Mouse (Mus musculus): ENCODE data around the gene Sept4. TPM values are rescaled to one million over a fixed set of nuclear protein-coding genes. Genes with fewer than 3 reads are reported as not detected.

Sept4 gene
- polyA plus RNA-seq, 1 experiment = 0.09 TPM

DNA sequence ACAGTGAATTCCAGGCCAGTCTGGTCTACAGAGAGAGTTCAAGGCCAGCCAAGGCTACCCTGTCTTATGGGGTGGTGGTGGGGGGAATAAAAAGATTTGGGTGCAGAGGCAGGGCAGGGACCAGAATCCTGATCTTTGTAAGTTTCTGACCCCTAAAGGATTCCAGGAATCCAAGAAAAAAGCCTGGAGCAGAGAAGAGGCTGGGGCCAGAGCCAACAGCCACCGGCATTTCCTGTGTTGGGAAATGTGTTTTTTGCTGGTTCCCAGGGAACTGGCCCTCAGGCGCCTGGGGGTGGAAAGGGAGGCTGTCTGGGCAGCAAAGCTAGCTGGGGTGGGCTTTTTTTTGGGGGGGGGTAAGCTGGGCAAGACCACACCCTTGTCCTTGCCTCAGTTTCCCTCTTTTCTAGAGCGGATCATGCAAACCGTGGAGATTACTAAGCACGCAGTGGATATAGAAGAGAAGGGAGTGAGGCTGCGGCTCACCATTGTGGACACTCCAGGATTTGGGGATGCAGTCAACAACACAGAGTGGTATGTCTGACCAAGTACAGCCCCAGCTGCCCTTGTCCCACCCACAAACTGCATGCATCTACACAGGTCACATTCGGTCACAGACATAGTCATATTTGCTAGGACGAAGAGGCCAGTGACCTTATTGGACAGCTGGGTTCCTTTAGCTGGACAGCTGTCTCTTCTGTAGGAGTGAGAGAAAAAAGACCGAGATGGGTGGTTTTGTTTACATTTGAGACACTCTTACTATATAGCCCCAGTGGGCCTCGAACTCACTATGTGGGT, 16.2 kb downstream of the Sept4 start:
- TF ChIP-seq GATA1 (IDR thresholded peaks at IDR 0.05; ENCODE audit: low read length) (no peak), TAL1 (IDR thresholded peaks at IDR 0.05; ENCODE audit: low read length) (no peak)
- H3K27me3 ChIP-seq (ENCODE audit: control insufficient read depth) = no peaks in the 10 kb centered on the region
- no peaks in the 10 kb centered on the region; the same call in 1 of the 2 replicates for H3K36me3 ChIP-seq (ENCODE audit: control insufficient read depth)
- H3K4me1 ChIP-seq (ENCODE audit: control insufficient read depth) = peaks cover 14% of the 10 kb centered on the region
- no peak overlapping the region for H3K4me3 ChIP-seq (replicated peaks)
- no peaks in the 10 kb centered on the region for H3K9me3 ChIP-seq (ENCODE audit: control insufficient read depth, low read length)

DNA sequence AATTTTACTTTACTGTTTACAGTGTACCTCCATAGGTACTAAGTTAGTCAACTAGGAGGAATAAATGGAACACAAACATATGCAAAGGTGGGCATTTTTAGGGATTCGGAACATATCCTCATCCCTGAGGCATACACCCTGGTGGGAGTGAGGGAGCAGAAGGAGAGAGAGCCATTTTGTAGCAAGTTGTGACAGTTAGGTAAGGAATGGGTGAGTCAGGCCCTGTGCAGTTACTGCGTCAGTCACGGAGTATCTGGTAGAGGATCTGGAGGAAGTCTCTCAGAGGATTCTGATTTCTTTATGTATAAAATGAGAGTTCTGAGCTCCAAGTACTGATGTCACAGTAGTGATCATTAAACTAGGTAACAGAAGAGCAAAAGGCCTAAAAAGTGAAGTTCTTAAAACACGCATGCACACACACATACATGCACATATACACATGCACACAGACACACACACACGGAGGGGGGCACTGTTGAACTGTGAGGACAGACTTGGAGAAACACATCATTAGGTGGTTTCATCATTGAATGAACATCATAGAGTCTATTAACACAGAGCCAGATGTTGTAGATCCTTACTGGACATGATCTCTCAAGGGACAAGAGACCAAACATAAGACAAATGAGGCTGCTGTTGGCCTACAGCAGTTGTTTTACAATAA, 18.6 kb downstream of the Sept4 start:
- Histone ChIP-seq H3K4me3 (replicated peaks) (no peak overlapping the region), H3K27me3 (ENCODE audit: control insufficient read depth) (no peaks in the 10 kb centered on the region), H3K4me1 (ENCODE audit: control insufficient read depth) (peaks cover 26% of the 10 kb centered on the region), H3K36me3 (ENCODE audit: control insufficient read depth) (no peaks in the 10 kb centered on the region; the same call in 1 of the 2 replicates), H3K9me3 (ENCODE audit: control insufficient read depth, low read length) (no peaks in the 10 kb centered on the region)
- TF ChIP-seq TAL1 (IDR thresholded peaks at IDR 0.05; ENCODE audit: low read length) = no peak
- no peak for TF ChIP-seq GATA1 (IDR thresholded peaks at IDR 0.05; ENCODE audit: low read length)

DNA sequence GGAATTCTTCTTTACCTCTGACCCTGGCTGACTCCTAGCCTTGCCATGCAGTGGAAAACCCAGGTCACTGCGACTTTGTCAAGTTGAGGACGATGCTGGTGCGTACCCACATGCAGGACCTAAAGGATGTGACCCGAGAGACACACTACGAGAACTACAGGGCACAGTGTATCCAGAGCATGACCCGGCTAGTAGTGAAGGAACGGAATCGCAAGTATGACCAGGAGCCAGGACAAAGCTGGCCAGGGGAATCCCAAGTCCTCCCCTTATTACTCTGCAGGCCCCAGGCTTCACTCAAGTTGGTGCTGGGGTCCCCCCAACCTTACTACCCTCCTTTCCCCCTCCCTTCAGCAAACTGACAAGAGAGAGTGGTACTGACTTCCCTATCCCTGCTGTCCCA, 20.9 kb downstream of the Sept4 start:
- Histone ChIP-seq H3K4me1 (ENCODE audit: control insufficient read depth) (peaks cover 48% of the 10 kb centered on the region), H3K4me3 (replicated peaks) (peak overlapping the region; percentile 6), H3K9me3 (ENCODE audit: control insufficient read depth, low read length) (no peaks in the 10 kb centered on the region), H3K36me3 (ENCODE audit: control insufficient read depth) (peaks cover 14% of the 10 kb centered on the region), H3K27me3 (ENCODE audit: control insufficient read depth) (no peaks in the 10 kb centered on the region)
- no peak for TF ChIP-seq GATA1 (IDR thresholded peaks at IDR 0.05; ENCODE audit: low read length)
- no peak for TF ChIP-seq TAL1 (IDR thresholded peaks at IDR 0.05; ENCODE audit: low read length)

DNA sequence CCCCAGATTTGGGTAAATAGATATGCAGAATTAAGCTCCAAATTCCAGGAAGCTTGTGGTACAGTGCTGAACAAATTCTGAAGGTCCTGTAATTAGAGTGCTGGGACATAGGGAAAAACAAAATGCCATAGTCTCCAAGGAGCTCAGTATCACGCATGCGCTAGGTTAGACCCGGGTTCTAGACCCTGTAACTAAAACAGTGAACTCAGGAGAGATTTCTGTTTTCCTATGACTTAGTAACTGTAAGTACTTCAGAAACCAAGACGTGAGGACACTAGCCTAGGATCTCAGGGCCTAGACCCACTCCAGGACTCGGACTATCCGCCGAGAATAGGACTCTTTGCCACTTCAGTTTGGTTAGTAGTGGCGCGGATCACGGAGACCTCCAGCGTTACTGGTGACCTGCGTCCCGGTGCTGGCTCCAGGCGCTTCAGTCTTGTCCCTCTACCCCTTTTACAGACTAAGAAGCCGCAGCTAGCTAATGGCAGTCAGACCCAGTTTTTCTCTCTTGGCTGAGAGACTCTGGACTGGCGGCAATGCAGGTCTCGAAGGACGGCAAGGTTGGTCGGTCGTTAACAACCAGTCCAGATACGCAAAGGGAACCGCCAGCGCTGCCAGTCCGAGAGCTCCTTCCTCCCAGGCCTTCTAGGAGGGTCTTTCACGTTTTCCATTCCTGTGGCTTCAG, 22.3 kb downstream of the Sept4 start:
- TF ChIP-seq GATA1 (IDR thresholded peaks at IDR 0.05; ENCODE audit: low read length) (no peak), TAL1 (IDR thresholded peaks at IDR 0.05; ENCODE audit: low read length) (no peak)
- H3K4me3 ChIP-seq (replicated peaks) = peak overlapping the region; percentile 89
- peaks cover 62% of the 10 kb centered on the region for H3K4me1 ChIP-seq (ENCODE audit: control insufficient read depth)
- H3K36me3 ChIP-seq (ENCODE audit: control insufficient read depth) = peaks cover 21% of the 10 kb centered on the region
- H3K9me3 ChIP-seq (ENCODE audit: control insufficient read depth, low read length) = no peaks in the 10 kb centered on the region
- no peaks in the 10 kb centered on the region for H3K27me3 ChIP-seq (ENCODE audit: control insufficient read depth)

GRCm38 (mm10) chr11:87591526-87592353, 23.0 kb downstream of the Sept4 start, which contains the start of gene Mtmr4:
Gene Mtmr4, plus strand, starts transcription at chr11:87592162.
- Histone ChIP-seq H3K4me1 (ENCODE audit: control insufficient read depth) (peaks cover 70% of the 10 kb centered on the region), H3K36me3 (ENCODE audit: control insufficient read depth) (peaks cover 27% of the 10 kb centered on the region), H3K9me3 (ENCODE audit: control insufficient read depth, low read length) (no peaks in the 10 kb centered on the region), H3K4me3 (replicated peaks) (peak within 1 kb of the TSS; percentile 89), H3K27me3 (ENCODE audit: control insufficient read depth) (no peaks in the 10 kb centered on the region)
- TF ChIP-seq GATA1 (IDR thresholded peaks at IDR 0.05; ENCODE audit: low read length) = no peak
- no peak for TF ChIP-seq TAL1 (IDR thresholded peaks at IDR 0.05; ENCODE audit: low read length)

DNA sequence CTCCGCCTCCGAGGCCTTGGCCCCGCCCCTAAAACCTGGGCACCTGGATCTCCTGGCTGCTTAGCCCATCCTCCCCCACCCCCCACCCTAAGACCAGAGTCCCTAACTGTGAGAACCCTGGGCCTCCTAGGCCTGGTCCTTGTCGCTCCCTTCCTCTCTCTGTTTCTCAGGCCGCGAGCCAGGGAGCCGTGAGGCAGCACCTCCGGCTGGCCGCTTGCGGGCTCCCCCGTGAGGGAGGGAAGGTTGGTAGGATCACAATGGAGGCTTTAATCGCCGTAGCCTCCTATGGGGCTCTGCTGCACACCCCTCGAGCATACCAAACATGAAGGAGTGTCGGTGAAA, 23.6 kb downstream of the Sept4 start:
- H3K27me3 ChIP-seq (ENCODE audit: control insufficient read depth) = no peaks in the 10 kb centered on the region
- peaks cover 70% of the 10 kb centered on the region for H3K4me1 ChIP-seq (ENCODE audit: control insufficient read depth)
- H3K36me3 ChIP-seq (ENCODE audit: control insufficient read depth) = peaks cover 33% of the 10 kb centered on the region
- no peaks in the 10 kb centered on the region for H3K9me3 ChIP-seq (ENCODE audit: control insufficient read depth, low read length)
- no peak for TF ChIP-seq GATA1 (IDR thresholded peaks at IDR 0.05; ENCODE audit: low read length)
- no peak for TF ChIP-seq TAL1 (IDR thresholded peaks at IDR 0.05; ENCODE audit: low read length)
- H3K4me3 ChIP-seq (replicated peaks) = peak overlapping the region; percentile 89

DNA sequence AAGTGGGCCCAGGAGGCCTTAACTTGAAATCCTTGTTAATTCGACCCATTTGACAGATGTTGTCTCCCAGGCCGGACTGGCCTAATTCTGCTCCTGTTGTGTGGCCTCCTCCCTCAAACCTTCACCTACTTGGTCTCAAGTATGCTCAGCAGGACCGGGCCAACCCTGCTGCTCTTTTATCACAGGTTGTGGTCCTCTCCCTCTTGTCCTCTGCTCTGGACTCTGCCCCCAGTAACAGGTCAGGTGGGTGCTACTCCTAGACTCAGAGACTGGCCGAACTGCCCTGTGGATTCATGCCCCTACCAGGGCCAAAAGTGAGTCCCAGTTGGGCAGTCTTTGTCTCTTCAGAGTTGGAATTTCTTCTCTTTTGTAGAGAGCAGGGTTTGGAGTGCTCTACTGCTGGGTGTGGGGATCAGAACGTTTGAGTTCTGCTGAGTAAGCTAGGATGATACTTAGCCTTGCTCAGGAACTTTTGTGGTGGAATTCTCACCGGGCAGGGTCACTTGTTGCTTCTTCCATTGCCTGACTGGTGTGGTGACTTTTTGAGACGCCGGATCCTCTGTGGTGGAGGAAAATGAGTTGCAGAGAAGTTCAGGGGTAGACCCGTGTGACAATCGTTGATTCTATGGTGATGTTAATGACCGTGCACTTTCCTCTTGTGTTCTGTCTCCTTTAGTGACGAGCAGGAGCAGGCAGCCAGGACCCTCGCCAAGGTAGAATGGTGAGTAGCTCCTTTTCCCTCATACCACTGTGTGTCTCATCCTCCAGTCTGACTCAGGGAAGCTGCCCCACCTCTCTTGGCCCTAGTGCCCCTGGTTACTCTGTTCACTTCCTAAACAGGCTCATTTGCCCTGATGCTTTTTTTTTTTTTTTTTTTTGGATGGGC, 24.3 kb downstream of the Sept4 start:
- TF ChIP-seq GATA1 (IDR thresholded peaks at IDR 0.05; ENCODE audit: low read length) (no peak), TAL1 (IDR thresholded peaks at IDR 0.05; ENCODE audit: low read length) (no peak)
- Histone ChIP-seq H3K36me3 (ENCODE audit: control insufficient read depth) (peaks cover 40% of the 10 kb centered on the region), H3K4me3 (replicated peaks) (peak overlapping the region; percentile 89), H3K4me1 (ENCODE audit: control insufficient read depth) (peaks cover 70% of the 10 kb centered on the region), H3K9me3 (ENCODE audit: control insufficient read depth, low read length) (no peaks in the 10 kb centered on the region), H3K27me3 (ENCODE audit: control insufficient read depth) (no peaks in the 10 kb centered on the region)

Data from erythroblast, embryonic 14.5 days (primary cell).